Mouse (Mus musculus): ENCODE measurements around the gene Ghrhr. TPM values are rescaled to one million over a fixed set of nuclear protein-coding genes. Genes with fewer than 3 reads are reported as not detected.

Gene Ghrhr
- polyA plus RNA-seq, 2 experiments = 0.02 TPM; not detected in 1

GRCm38 (mm10) chr6:55404421-55404990 is 28.4 kb downstream of the Ghrhr start:
- no peaks in the 10 kb centered on the region for H3K9me3 ChIP-seq (ENCODE audit: control insufficient read depth, low read length)
- no peak overlapping the region for H3K9ac ChIP-seq (replicated peaks)
- no peak for DNase-seq (ENCODE audit: low read depth in 3 of 3, low spot score in 3 of 3)
- no peak overlapping the region for H3K27ac ChIP-seq
- H3K4me3 ChIP-seq (ENCODE audit: insufficient read depth in 1 of 2, low read depth in 2 of 2, low read length in 2 of 2) = no peak overlapping the region
- no peaks in the 10 kb centered on the region for H3K4me1 ChIP-seq (replicated peaks; ENCODE audit: control insufficient read depth in 2 of 2, insufficient read depth in 2 of 2, low read length in 1 of 2)
- no peak for ATAC-seq (ENCODE audit: insufficient read depth)
- no peak overlapping the region for H3K4me2 ChIP-seq (ENCODE audit: low read depth)
- no peaks in the 10 kb centered on the region for H3K27me3 ChIP-seq (ENCODE audit: control insufficient read depth, insufficient read depth, low read length)
- no peaks in the 10 kb centered on the region for H3K36me3 ChIP-seq (replicated peaks; ENCODE audit: control insufficient read depth, insufficient read depth, low read depth)
- 58% methylated on average over 5 of the region's 5 CpGs for WGBS (ENCODE audit: insufficient replicate concordance)
- TF ChIP-seq EP300 (IDR thresholded peaks at IDR 0.05; ENCODE audit: low read depth) (no peak), CTCF (IDR thresholded peaks at IDR 0.05; ENCODE audit: low read depth) (no peak)

- Histone ChIP-seq H3K4me2 (ENCODE audit: low read depth) (no peak overlapping the region), H3K27ac (no peak overlapping the region), H3K9me3 (ENCODE audit: control insufficient read depth, low read length) (no peaks in the 10 kb centered on the region), H3K36me3 (replicated peaks; ENCODE audit: control insufficient read depth, insufficient read depth, low read depth) (no peaks in the 10 kb centered on the region), H3K4me1 (replicated peaks; ENCODE audit: control insufficient read depth in 2 of 2, insufficient read depth in 2 of 2, low read length in 1 of 2) (no peaks in the 10 kb centered on the region), H3K9ac (replicated peaks) (no peak overlapping the region), H3K27me3 (ENCODE audit: control insufficient read depth, insufficient read depth, low read length) (no peaks in the 10 kb centered on the region), H3K4me3 (ENCODE audit: insufficient read depth in 1 of 2, low read depth in 2 of 2, low read length in 2 of 2) (no peak overlapping the region)
- WGBS (ENCODE audit: insufficient replicate concordance) = 62% methylated on average over 4 of the region's 4 CpGs
- TF ChIP-seq CTCF (IDR thresholded peaks at IDR 0.05; ENCODE audit: low read depth) = no peak
- TF ChIP-seq EP300 (IDR thresholded peaks at IDR 0.05; ENCODE audit: low read depth) = no peak
- no peak for DNase-seq (ENCODE audit: low read depth in 3 of 3, low spot score in 3 of 3)
- no peak for ATAC-seq (ENCODE audit: insufficient read depth)
Measured at GRCm38 (mm10) chr6:55407345-55407744, 31.2 kb downstream of the Ghrhr start.

DNA sequence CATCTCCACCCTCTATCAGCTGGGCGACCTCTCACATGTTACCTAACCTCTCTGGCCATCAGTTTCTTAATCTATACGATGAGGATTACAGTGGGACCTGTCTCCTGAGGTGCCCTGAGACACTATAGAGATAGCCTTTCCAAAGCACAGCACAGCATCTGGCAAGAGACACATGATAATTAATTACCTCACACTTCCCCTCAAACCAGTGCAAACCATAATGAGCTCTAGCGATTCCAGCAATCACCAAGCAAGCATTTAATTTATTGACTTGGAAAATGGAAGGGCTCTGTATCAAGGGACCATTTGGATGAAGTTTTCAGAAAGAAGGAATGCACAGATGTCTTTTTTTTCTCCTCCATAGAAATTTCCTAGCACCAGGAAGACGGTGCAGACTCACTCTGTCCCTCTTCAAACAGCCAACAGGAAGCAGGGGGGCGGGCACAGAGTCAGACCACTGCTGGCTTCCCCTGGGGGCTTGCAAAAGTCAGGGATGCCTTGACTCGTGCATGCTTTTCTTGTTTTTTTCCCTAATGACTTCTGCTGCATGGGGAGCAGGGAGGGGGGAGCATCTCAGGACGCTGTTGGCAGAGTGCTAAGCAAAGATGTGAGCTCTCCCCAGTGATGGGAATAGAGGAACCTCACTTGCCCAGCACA is 34.2 kb downstream of the Ghrhr start:
- Histone ChIP-seq H3K27me3 (ENCODE audit: control insufficient read depth, insufficient read depth, low read length) (no peaks in the 10 kb centered on the region), H3K4me3 (ENCODE audit: insufficient read depth in 1 of 2, low read depth in 2 of 2, low read length in 2 of 2) (no peak overlapping the region), H3K9ac (replicated peaks) (no peak overlapping the region), H3K36me3 (replicated peaks; ENCODE audit: control insufficient read depth, insufficient read depth, low read depth) (no peaks in the 10 kb centered on the region), H3K4me1 (replicated peaks; ENCODE audit: control insufficient read depth in 2 of 2, insufficient read depth in 2 of 2, low read length in 1 of 2) (no peaks in the 10 kb centered on the region), H3K27ac (no peak overlapping the region), H3K4me2 (ENCODE audit: low read depth) (no peak overlapping the region), H3K9me3 (ENCODE audit: control insufficient read depth, low read length) (no peaks in the 10 kb centered on the region)
- ATAC-seq (ENCODE audit: insufficient read depth) (no peak), DNase-seq (ENCODE audit: low read depth in 3 of 3, low spot score in 3 of 3) (no peak)
- 24% methylated on average over 7 of the region's 7 CpGs for WGBS (ENCODE audit: insufficient replicate concordance)
- no peak for TF ChIP-seq EP300 (IDR thresholded peaks at IDR 0.05; ENCODE audit: low read depth)
- no peak for TF ChIP-seq CTCF (IDR thresholded peaks at IDR 0.05; ENCODE audit: low read depth)

- H3K4me2 ChIP-seq (ENCODE audit: low read depth) = no peak overlapping the region
- no peak for DNase-seq (ENCODE audit: low read depth in 3 of 3, low spot score in 3 of 3)
- no peak for TF ChIP-seq EP300 (IDR thresholded peaks at IDR 0.05; ENCODE audit: low read depth)
- no peak for TF ChIP-seq CTCF (IDR thresholded peaks at IDR 0.05; ENCODE audit: low read depth)
- H3K4me3 ChIP-seq (ENCODE audit: insufficient read depth in 1 of 2, low read depth in 2 of 2, low read length in 2 of 2) = no peak overlapping the region
- ATAC-seq (ENCODE audit: insufficient read depth) = no peak
- no peaks in the 10 kb centered on the region for H3K4me1 ChIP-seq (replicated peaks; ENCODE audit: control insufficient read depth in 2 of 2, insufficient read depth in 2 of 2, low read length in 1 of 2)
- no peaks in the 10 kb centered on the region for H3K36me3 ChIP-seq (replicated peaks; ENCODE audit: control insufficient read depth, insufficient read depth, low read depth)
- H3K9me3 ChIP-seq (ENCODE audit: control insufficient read depth, low read length) = no peaks in the 10 kb centered on the region
- H3K27ac ChIP-seq = no peak overlapping the region
- H3K27me3 ChIP-seq (ENCODE audit: control insufficient read depth, insufficient read depth, low read length) = no peaks in the 10 kb centered on the region
- H3K9ac ChIP-seq (replicated peaks) = no peak overlapping the region
- 58% methylated on average over 5 of the region's 5 CpGs for WGBS (ENCODE audit: insufficient replicate concordance)
Measured at GRCm38 (mm10) chr6:55410977-55411376, 34.9 kb downstream of the Ghrhr start.

- Histone ChIP-seq H3K27me3 (ENCODE audit: control insufficient read depth, insufficient read depth, low read length) (no peaks in the 10 kb centered on the region), H3K9ac (replicated peaks) (no peak overlapping the region), H3K36me3 (replicated peaks; ENCODE audit: control insufficient read depth, insufficient read depth, low read depth) (no peaks in the 10 kb centered on the region), H3K4me3 (ENCODE audit: insufficient read depth in 1 of 2, low read depth in 2 of 2, low read length in 2 of 2) (no peak overlapping the region), H3K9me3 (ENCODE audit: control insufficient read depth, low read length) (no peaks in the 10 kb centered on the region), H3K27ac (no peak overlapping the region), H3K4me2 (ENCODE audit: low read depth) (no peak overlapping the region), H3K4me1 (replicated peaks; ENCODE audit: control insufficient read depth in 2 of 2, insufficient read depth in 2 of 2, low read length in 1 of 2) (no peaks in the 10 kb centered on the region)
- no peak for DNase-seq (ENCODE audit: low read depth in 3 of 3, low spot score in 3 of 3)
- 72% methylated on average over 5 of the region's 5 CpGs for WGBS (ENCODE audit: insufficient replicate concordance)
- no peak for ATAC-seq (ENCODE audit: insufficient read depth)
- TF ChIP-seq CTCF (IDR thresholded peaks at IDR 0.05; ENCODE audit: low read depth) (no peak), EP300 (IDR thresholded peaks at IDR 0.05; ENCODE audit: low read depth) (no peak)
Measured at GRCm38 (mm10) chr6:55416202-55416601, 40.1 kb downstream of the Ghrhr start.
